Mouse (Mus musculus) CD4-positive, CD25-positive, alpha-beta regulatory T cell, adult 4 months (primary cell): Measurements from ENCODE around the gene Irs2. TPM values are rescaled to one million over a fixed set of nuclear protein-coding genes. Genes with fewer than 3 reads are reported as not detected.

Experiments
- ATAC-seq: one replicate; pipeline ENCODE4 v1.8.0; 2017
- polyA plus RNA-seq, 2 experiments: library from polyadenylated mRNA; unstranded; fragments of 100-300 nt; shearing (Covaris generic); gene quantifications; one replicate each; pipeline ENCODE4 v1.2.1; 2017

Gene Irs2
- polyA plus RNA-seq, 2 experiments from 2014 or later, result 0.68 to 0.83 TPM

GRCm38 (mm10) chr8:10986638-10987037, 21.6 kb downstream of the Irs2 start:
- no peak for ATAC-seq

- no peak for ATAC-seq
Measured at GRCm38 (mm10) chr8:10985064-10985463, 23.2 kb downstream of the Irs2 start.

- no peak for ATAC-seq
Measured at GRCm38 (mm10) chr8:10980876-10981275, 27.4 kb downstream of the Irs2 start.

- ATAC-seq, result peak; percentile 26
Measured at GRCm38 (mm10) chr8:10979916-10980315, 28.3 kb downstream of the Irs2 start.

GRCm38 (mm10) chr8:10979196-10979794, 29.0 kb downstream of the Irs2 start:
- ATAC-seq, result no peak

GRCm38 (mm10) chr8:10978377-10978776, 29.9 kb downstream of the Irs2 start:
- ATAC-seq, result no peak

GRCm38 (mm10) chr8:10977742-10978376, 30.4 kb downstream of the Irs2 start:
- no peak for ATAC-seq

- ATAC-seq, result no peak
Measured at GRCm38 (mm10) chr8:10974659-10975058, 33.6 kb downstream of the Irs2 start.

GRCm38 (mm10) chr8:10974126-10974525, 34.1 kb downstream of the Irs2 start:
- ATAC-seq, result no peak

- no peak for ATAC-seq
Measured at GRCm38 (mm10) chr8:10972851-10973452, 35.3 kb downstream of the Irs2 start.

- no peak for ATAC-seq
Measured at GRCm38 (mm10) chr8:10971984-10972383, 36.3 kb downstream of the Irs2 start.

- peak; percentile 37 for ATAC-seq
Measured at GRCm38 (mm10) chr8:10971509-10971908, 36.7 kb downstream of the Irs2 start.

- ATAC-seq, result no peak
Measured at GRCm38 (mm10) chr8:10970496-10971456, 37.5 kb downstream of the Irs2 start.

- ATAC-seq, result no peak
Measured at GRCm38 (mm10) chr8:10968687-10969086, 39.6 kb downstream of the Irs2 start.

- no peak for ATAC-seq
Measured at GRCm38 (mm10) chr8:10965401-10966117, 42.7 kb downstream of the Irs2 start.

- ATAC-seq, result no peak
Measured at GRCm38 (mm10) chr8:10964511-10965099, 43.7 kb downstream of the Irs2 start.

- no peak for ATAC-seq
Measured at GRCm38 (mm10) chr8:10961989-10962388, 46.3 kb downstream of the Irs2 start.

GRCm38 (mm10) chr8:10960277-10960819, 47.9 kb downstream of the Irs2 start:
- ATAC-seq, result no peak

GRCm38 (mm10) chr8:10957292-10957955, 50.8 kb downstream of the Irs2 start:
- ATAC-seq, result no peak

- ATAC-seq, result no peak
Measured at GRCm38 (mm10) chr8:10953346-10954053, 54.8 kb downstream of the Irs2 start.
